Mouse (Mus musculus) embryo, embryonic 10 days (tissue): Measurements from ENCODE around the gene Nacc2.

Experiments used
- DNase-seq: peaks from one replicate; pipeline ENCODE4 v3.0.0-alpha.2; 2015; ENCODE audit warnings: low spot score

Gene Nacc2

GRCm38 (mm10) chr2:26139034-26139544, 16.1 kb upstream of the Nacc2 start:
- DNase-seq: no peak

- DNase-seq: peak; percentile 27
Measured at GRCm38 (mm10) chr2:26138252-26139033, 15.4 kb upstream of the Nacc2 start.

GRCm38 (mm10) chr2:26134591-26134990, 11.6 kb upstream of the Nacc2 start:
- no peak for DNase-seq

- peak; percentile 83 for DNase-seq
Measured at GRCm38 (mm10) chr2:26132628-26133551, 9.9 kb upstream of the Nacc2 start.

GRCm38 (mm10) chr2:26131327-26131726, 8.3 kb upstream of the Nacc2 start:
- no peak for DNase-seq

GRCm38 (mm10) chr2:26129962-26130361, 6.9 kb upstream of the Nacc2 start:
- no peak for DNase-seq

GRCm38 (mm10) chr2:26129346-26129745, 6.3 kb upstream of the Nacc2 start:
- DNase-seq: no peak

- DNase-seq: peak; percentile 31
Measured at GRCm38 (mm10) chr2:26122171-26123078, 595 bp downstream of the Nacc2 start.

- DNase-seq: no peak
Measured at GRCm38 (mm10) chr2:26121541-26122083, 1.4 kb downstream of the Nacc2 start.

GRCm38 (mm10) chr2:26119626-26120025, 3.4 kb downstream of the Nacc2 start:
- DNase-seq: no peak

- DNase-seq: no peak
Measured at GRCm38 (mm10) chr2:26119310-26119592, 3.8 kb downstream of the Nacc2 start.

- DNase-seq: no peak
Measured at GRCm38 (mm10) chr2:26118584-26119309, 4.3 kb downstream of the Nacc2 start.

- no peak for DNase-seq
Measured at GRCm38 (mm10) chr2:26117580-26117979, 5.4 kb downstream of the Nacc2 start.

- no peak for DNase-seq
Measured at GRCm38 (mm10) chr2:26116550-26116949, 6.5 kb downstream of the Nacc2 start.

- DNase-seq: no peak
Measured at GRCm38 (mm10) chr2:26115215-26115614, 7.8 kb downstream of the Nacc2 start.

- DNase-seq: no peak
Measured at GRCm38 (mm10) chr2:26108237-26108636, 14.8 kb downstream of the Nacc2 start.

GRCm38 (mm10) chr2:26107011-26107410, 16.0 kb downstream of the Nacc2 start:
- no peak for DNase-seq

- DNase-seq: no peak
Measured at GRCm38 (mm10) chr2:26106233-26106632, 16.8 kb downstream of the Nacc2 start.

GRCm38 (mm10) chr2:26100296-26100695, 22.7 kb downstream of the Nacc2 start:
- no peak for DNase-seq

- no peak for DNase-seq
Measured at GRCm38 (mm10) chr2:26099851-26100250, 23.2 kb downstream of the Nacc2 start.

- DNase-seq: no peak
Measured at GRCm38 (mm10) chr2:26099260-26099659, 23.8 kb downstream of the Nacc2 start.
